Mouse (Mus musculus): Measurements from ENCODE around the gene Lrfn4. TPM values are rescaled to one million over a fixed set of nuclear protein-coding genes. Genes with fewer than 3 reads are reported as not detected.

Gene Lrfn4
- polyA plus RNA-seq, 1 experiment from 2014 or later = 14.1 TPM

GRCm38 (mm10) chr19:4614305-4615150, 939 bp downstream of the Lrfn4 start:
- Histone ChIP-seq H3K27ac (replicated peaks; ENCODE audit: low read depth, low read length) (peak overlapping the region; percentile 94), H3K9me3 (ENCODE audit: control insufficient read depth, low read length) (no peaks in the 10 kb centered on the region), H3K4me1 (ENCODE audit: control insufficient read depth, insufficient read depth, low read length) (peaks cover 12% of the 10 kb centered on the region), H3K4me3 (replicated peaks; ENCODE audit: low read depth, low read length) (peak overlapping the region; percentile 89), H3K4me2 (ENCODE audit: low read length) (peak overlapping the region; percentile 83), H3K27me3 (ENCODE audit: control insufficient read depth, insufficient read depth, low read length) (no peaks in the 10 kb centered on the region), H3K9ac (replicated peaks; ENCODE audit: low read length) (peak overlapping the region; percentile 98), H3K36me3 (ENCODE audit: control insufficient read depth, insufficient read depth, low read length) (peaks cover 33% of the 10 kb centered on the region)
- WGBS = 19% methylated on average over 45 of the region's 49 CpGs
- DNase-seq = peak; percentile 64
- ATAC-seq (ENCODE audit: low FRiP score, low TSS enrichment) = peak; percentile 7; the same call in 1 of the 2 replicates

- Histone ChIP-seq H3K4me2 (ENCODE audit: low read length) (peak overlapping the region; percentile 83), H3K4me3 (replicated peaks; ENCODE audit: low read depth, low read length) (peak overlapping the region; percentile 89), H3K27ac (replicated peaks; ENCODE audit: low read depth, low read length) (no peak overlapping the region), H3K4me1 (ENCODE audit: control insufficient read depth, insufficient read depth, low read length) (peaks cover 12% of the 10 kb centered on the region), H3K9ac (replicated peaks; ENCODE audit: low read length) (peak overlapping the region; percentile 98; the same call in 1 of the 2 replicates), H3K27me3 (ENCODE audit: control insufficient read depth, insufficient read depth, low read length) (no peaks in the 10 kb centered on the region), H3K9me3 (ENCODE audit: control insufficient read depth, low read length) (no peaks in the 10 kb centered on the region), H3K36me3 (ENCODE audit: control insufficient read depth, insufficient read depth, low read length) (peaks cover 33% of the 10 kb centered on the region)
- no peak for ATAC-seq (ENCODE audit: low FRiP score, low TSS enrichment)
- DNase-seq = no peak
- 89% methylated on average over 33 of the region's 33 CpGs for WGBS
Measured at GRCm38 (mm10) chr19:4613464-4614304, 1.8 kb downstream of the Lrfn4 start.

- H3K9ac ChIP-seq (replicated peaks; ENCODE audit: low read length) = no peak overlapping the region
- WGBS = 94% methylated on average over 19 of the region's 19 CpGs
- H3K4me2 ChIP-seq (ENCODE audit: low read length) = no peak overlapping the region
- peaks cover 33% of the 10 kb centered on the region for H3K36me3 ChIP-seq (ENCODE audit: control insufficient read depth, insufficient read depth, low read length)
- ATAC-seq (ENCODE audit: low FRiP score, low TSS enrichment) (no peak), DNase-seq (no peak)
- no peaks in the 10 kb centered on the region for H3K27me3 ChIP-seq (ENCODE audit: control insufficient read depth, insufficient read depth, low read length)
- no peaks in the 10 kb centered on the region for H3K9me3 ChIP-seq (ENCODE audit: control insufficient read depth, low read length)
- H3K4me3 ChIP-seq (replicated peaks; ENCODE audit: low read depth, low read length) = no peak overlapping the region
- H3K27ac ChIP-seq (replicated peaks; ENCODE audit: low read depth, low read length) = no peak overlapping the region
- H3K4me1 ChIP-seq (ENCODE audit: control insufficient read depth, insufficient read depth, low read length) = peaks cover 12% of the 10 kb centered on the region
Measured at GRCm38 (mm10) chr19:4612181-4612961, 3.1 kb downstream of the Lrfn4 start.

- H3K4me1 ChIP-seq (ENCODE audit: control insufficient read depth, insufficient read depth, low read length) = peaks cover 12% of the 10 kb centered on the region
- H3K4me2 ChIP-seq (ENCODE audit: low read length) = no peak overlapping the region
- ATAC-seq (ENCODE audit: low FRiP score, low TSS enrichment) (no peak), DNase-seq (no peak)
- H3K36me3 ChIP-seq (ENCODE audit: control insufficient read depth, insufficient read depth, low read length) = peaks cover 33% of the 10 kb centered on the region
- no peak overlapping the region for H3K27ac ChIP-seq (replicated peaks; ENCODE audit: low read depth, low read length)
- no peaks in the 10 kb centered on the region for H3K9me3 ChIP-seq (ENCODE audit: control insufficient read depth, low read length)
- no peak overlapping the region for H3K9ac ChIP-seq (replicated peaks; ENCODE audit: low read length)
- H3K27me3 ChIP-seq (ENCODE audit: control insufficient read depth, insufficient read depth, low read length) = no peaks in the 10 kb centered on the region
- H3K4me3 ChIP-seq (replicated peaks; ENCODE audit: low read depth, low read length) = no peak overlapping the region
- 73% methylated on average over 4 of the region's 4 CpGs for WGBS
Measured at GRCm38 (mm10) chr19:4610109-4610508, 5.4 kb downstream of the Lrfn4 start.

- Histone ChIP-seq H3K4me1 (ENCODE audit: control insufficient read depth, insufficient read depth, low read length) (peaks cover 2% of the 10 kb centered on the region; the same call in 1 of the 2 replicates), H3K9ac (replicated peaks; ENCODE audit: low read length) (no peak overlapping the region), H3K9me3 (ENCODE audit: control insufficient read depth, low read length) (no peaks in the 10 kb centered on the region), H3K4me2 (ENCODE audit: low read length) (no peak overlapping the region), H3K27ac (replicated peaks; ENCODE audit: low read depth, low read length) (no peak overlapping the region), H3K36me3 (ENCODE audit: control insufficient read depth, insufficient read depth, low read length) (peaks cover 28% of the 10 kb centered on the region), H3K4me3 (replicated peaks; ENCODE audit: low read depth, low read length) (no peak overlapping the region), H3K27me3 (ENCODE audit: control insufficient read depth, insufficient read depth, low read length) (no peaks in the 10 kb centered on the region)
- DNase-seq (no peak), ATAC-seq (ENCODE audit: low FRiP score, low TSS enrichment) (no peak)
- 88% methylated on average over 4 of the region's 4 CpGs for WGBS
Measured at GRCm38 (mm10) chr19:4608511-4608910, 7.0 kb downstream of the Lrfn4 start.

GRCm38 (mm10) chr19:4607406-4607805, 8.1 kb downstream of the Lrfn4 start:
- Histone ChIP-seq H3K27me3 (ENCODE audit: control insufficient read depth, insufficient read depth, low read length) (no peaks in the 10 kb centered on the region), H3K4me1 (ENCODE audit: control insufficient read depth, insufficient read depth, low read length) (no peaks in the 10 kb centered on the region), H3K27ac (replicated peaks; ENCODE audit: low read depth, low read length) (no peak overlapping the region), H3K4me2 (ENCODE audit: low read length) (no peak overlapping the region), H3K4me3 (replicated peaks; ENCODE audit: low read depth, low read length) (no peak overlapping the region), H3K36me3 (ENCODE audit: control insufficient read depth, insufficient read depth, low read length) (peaks cover 17% of the 10 kb centered on the region), H3K9ac (replicated peaks; ENCODE audit: low read length) (no peak overlapping the region), H3K9me3 (ENCODE audit: control insufficient read depth, low read length) (no peaks in the 10 kb centered on the region)
- 90% methylated on average over 12 of the region's 12 CpGs for WGBS
- ATAC-seq (ENCODE audit: low FRiP score, low TSS enrichment) = no peak
- no peak for DNase-seq

GRCm38 (mm10) chr19:4605654-4606053, 9.8 kb downstream of the Lrfn4 start:
- H3K4me3 ChIP-seq (replicated peaks; ENCODE audit: low read depth, low read length) = no peak overlapping the region
- 92% methylated on average over 4 of the region's 4 CpGs for WGBS
- no peaks in the 10 kb centered on the region for H3K27me3 ChIP-seq (ENCODE audit: control insufficient read depth, insufficient read depth, low read length)
- no peak overlapping the region for H3K4me2 ChIP-seq (ENCODE audit: low read length)
- 0 out of 2 replicates have a peak, but pooled peaks cover under 1% of the 10 kb centered on the region for H3K36me3 ChIP-seq (ENCODE audit: control insufficient read depth, insufficient read depth, low read length)
- H3K9me3 ChIP-seq (ENCODE audit: control insufficient read depth, low read length) = no peaks in the 10 kb centered on the region
- no peak for ATAC-seq (ENCODE audit: low FRiP score, low TSS enrichment)
- DNase-seq = no peak
- H3K27ac ChIP-seq (replicated peaks; ENCODE audit: low read depth, low read length) = no peak overlapping the region
- no peak overlapping the region for H3K9ac ChIP-seq (replicated peaks; ENCODE audit: low read length)
- H3K4me1 ChIP-seq (ENCODE audit: control insufficient read depth, insufficient read depth, low read length) = no peaks in the 10 kb centered on the region
